Mouse (Mus musculus): ENCODE measurements around the gene Bhlha9. TPM values are rescaled to one million over a fixed set of nuclear protein-coding genes. Genes with fewer than 3 reads are reported as not detected.
"Not testable (repeated sequence)": the region's sequence is repeated elsewhere in the genome, so short reads cannot be mapped to it uniquely, and the experiment has no call there.

Gene Bhlha9
- polyA plus RNA-seq, 1 experiment from 2014 or later = 0.21 TPM

- peak; percentile 54 for DNase-seq (ENCODE audit: low spot score)
- no peaks in the 10 kb centered on the region for H3K36me3 ChIP-seq
- no peaks in the 10 kb centered on the region for H3K9me3 ChIP-seq
- H3K27me3 ChIP-seq (ENCODE audit: insufficient read depth, poor library complexity, severe bottlenecking) = peaks cover 89% of the 10 kb centered on the region
- H3K4me1 ChIP-seq (replicated peaks) = peaks cover 14% of the 10 kb centered on the region
- H3K27ac ChIP-seq = peak overlapping the region; percentile 4; the same call in 1 of the 2 replicates
- WGBS = 2% methylated on average over 64 of the region's 64 CpGs
- peak overlapping the region; percentile 50 for H3K4me3 ChIP-seq
Observed at GRCm38 (mm10) chr11:76672561-76673384, 503 bp downstream of the Bhlha9 start.

GRCm38 (mm10) chr11:76674199-76674598 is 1.9 kb downstream of the Bhlha9 start:
- Histone ChIP-seq H3K9me3 (no peaks in the 10 kb centered on the region), H3K4me3 (no peak overlapping the region), H3K27me3 (ENCODE audit: insufficient read depth, poor library complexity, severe bottlenecking) (peaks cover 87% of the 10 kb centered on the region), H3K36me3 (no peaks in the 10 kb centered on the region), H3K4me1 (replicated peaks) (peaks cover 13% of the 10 kb centered on the region), H3K27ac (no peak overlapping the region)
- no peak for DNase-seq (ENCODE audit: low spot score)
- 62% methylated on average over 8 of the region's 8 CpGs for WGBS

GRCm38 (mm10) chr11:76674704-76675103 is 2.4 kb downstream of the Bhlha9 start:
- peaks cover 85% of the 10 kb centered on the region for H3K27me3 ChIP-seq (ENCODE audit: insufficient read depth, poor library complexity, severe bottlenecking)
- H3K4me1 ChIP-seq (replicated peaks) = peaks cover 18% of the 10 kb centered on the region
- no peaks in the 10 kb centered on the region for H3K9me3 ChIP-seq
- no peak overlapping the region for H3K27ac ChIP-seq
- H3K36me3 ChIP-seq = no peaks in the 10 kb centered on the region
- no peak for DNase-seq (ENCODE audit: low spot score)
- H3K4me3 ChIP-seq = no peak overlapping the region
- 43% methylated on average over 4 of the region's 4 CpGs for WGBS

GRCm38 (mm10) chr11:76679508-76679907 is 7.2 kb downstream of the Bhlha9 start, which contains the start of gene Trarg1:
Trarg1 (plus strand) TSS chr11:76679808.
- H3K36me3 ChIP-seq; H3K4me3 ChIP-seq; H3K9me3 ChIP-seq; DNase-seq (ENCODE audit: low spot score); H3K27ac ChIP-seq; H3K4me1 ChIP-seq (replicated peaks): not testable (repeated sequence)
- WGBS = 47% methylated on average over 8 of the region's 8 CpGs
- H3K27me3 ChIP-seq (ENCODE audit: insufficient read depth, poor library complexity, severe bottlenecking) = peaks cover 47% of the 10 kb centered on the region

GRCm38 (mm10) chr11:76685604-76686003 is 13.3 kb downstream of the Bhlha9 start:
- Histone ChIP-seq H3K4me1 (replicated peaks) (no peaks in the 10 kb centered on the region), H3K27me3 (ENCODE audit: insufficient read depth, poor library complexity, severe bottlenecking) (peaks cover 5% of the 10 kb centered on the region; the same call in 1 of the 2 replicates), H3K4me3 (no peak overlapping the region), H3K9me3 (no peaks in the 10 kb centered on the region), H3K27ac (no peak overlapping the region), H3K36me3 (no peaks in the 10 kb centered on the region)
- WGBS = 80% methylated on average over 2 of the region's 2 CpGs
- DNase-seq (ENCODE audit: low spot score) = no peak

GRCm38 (mm10) chr11:76692096-76692495 is 19.8 kb downstream of the Bhlha9 start:
- Histone ChIP-seq H3K27ac (no peak overlapping the region), H3K27me3 (ENCODE audit: insufficient read depth, poor library complexity, severe bottlenecking) (no peaks in the 10 kb centered on the region), H3K4me3 (no peak overlapping the region), H3K9me3 (no peaks in the 10 kb centered on the region), H3K4me1 (replicated peaks) (no peaks in the 10 kb centered on the region), H3K36me3 (no peaks in the 10 kb centered on the region)
- no peak for DNase-seq (ENCODE audit: low spot score)
- 83% methylated on average over 3 of the region's 3 CpGs for WGBS

- H3K36me3 ChIP-seq = no peaks in the 10 kb centered on the region
- WGBS = 70% methylated on average over 6 of the region's 6 CpGs
- H3K27ac ChIP-seq = no peak overlapping the region
- no peaks in the 10 kb centered on the region for H3K27me3 ChIP-seq (ENCODE audit: insufficient read depth, poor library complexity, severe bottlenecking)
- no peak for DNase-seq (ENCODE audit: low spot score)
- H3K4me1 ChIP-seq (replicated peaks) = 0 out of 2 replicates have a peak, but pooled peaks cover 5% of the 10 kb centered on the region
- no peaks in the 10 kb centered on the region for H3K9me3 ChIP-seq
- no peak overlapping the region for H3K4me3 ChIP-seq
Observed at GRCm38 (mm10) chr11:76695810-76696209, 23.5 kb downstream of the Bhlha9 start.

- H3K36me3 ChIP-seq = no peaks in the 10 kb centered on the region
- H3K4me3 ChIP-seq = no peak overlapping the region
- WGBS = 72% methylated on average over 8 of the region's 9 CpGs
- peaks cover 5% of the 10 kb centered on the region; the same call in 1 of the 2 replicates for H3K4me1 ChIP-seq (replicated peaks)
- no peaks in the 10 kb centered on the region for H3K9me3 ChIP-seq
- no peak overlapping the region for H3K27ac ChIP-seq
- no peak for DNase-seq (ENCODE audit: low spot score)
- H3K27me3 ChIP-seq (ENCODE audit: insufficient read depth, poor library complexity, severe bottlenecking) = no peaks in the 10 kb centered on the region
Observed at GRCm38 (mm10) chr11:76699626-76700025, 27.4 kb downstream of the Bhlha9 start.

GRCm38 (mm10) chr11:76707656-76708055 is 35.4 kb downstream of the Bhlha9 start:
- H3K27ac ChIP-seq = no peak overlapping the region
- H3K36me3 ChIP-seq = no peaks in the 10 kb centered on the region
- H3K4me3 ChIP-seq = no peak overlapping the region
- 92% methylated on average over 3 of the region's 3 CpGs for WGBS
- peaks cover 12% of the 10 kb centered on the region; the same call in 1 of the 2 replicates for H3K9me3 ChIP-seq
- no peak for DNase-seq (ENCODE audit: low spot score)
- H3K4me1 ChIP-seq (replicated peaks) = peaks cover 36% of the 10 kb centered on the region
- H3K27me3 ChIP-seq (ENCODE audit: insufficient read depth, poor library complexity, severe bottlenecking) = no peaks in the 10 kb centered on the region

GRCm38 (mm10) chr11:76708066-76708465 is 35.8 kb downstream of the Bhlha9 start:
- no peaks in the 10 kb centered on the region for H3K36me3 ChIP-seq
- H3K4me3 ChIP-seq = no peak overlapping the region
- DNase-seq (ENCODE audit: low spot score) = no peak
- no peaks in the 10 kb centered on the region for H3K27me3 ChIP-seq (ENCODE audit: insufficient read depth, poor library complexity, severe bottlenecking)
- peaks cover 36% of the 10 kb centered on the region for H3K4me1 ChIP-seq (replicated peaks)
- no peak overlapping the region for H3K27ac ChIP-seq
- H3K9me3 ChIP-seq = peaks cover 12% of the 10 kb centered on the region; the same call in 1 of the 2 replicates
- WGBS = 95% methylated on average over 1 of the region's 1 CpGs

GRCm38 (mm10) chr11:76708881-76709280 is 36.6 kb downstream of the Bhlha9 start:
- 36% methylated on average over 1 of the region's 1 CpGs for WGBS
- H3K27me3 ChIP-seq (ENCODE audit: insufficient read depth, poor library complexity, severe bottlenecking) = no peaks in the 10 kb centered on the region
- DNase-seq (ENCODE audit: low spot score) = peak; percentile 19
- H3K27ac ChIP-seq = peak overlapping the region; percentile 79
- no peaks in the 10 kb centered on the region for H3K36me3 ChIP-seq
- H3K4me1 ChIP-seq (replicated peaks) = peaks cover 36% of the 10 kb centered on the region
- H3K9me3 ChIP-seq = peaks cover 12% of the 10 kb centered on the region; the same call in 1 of the 2 replicates
- H3K4me3 ChIP-seq = no peak overlapping the region

GRCm38 (mm10) chr11:76709625-76710452 is 37.6 kb downstream of the Bhlha9 start:
- Histone ChIP-seq H3K36me3 (no peaks in the 10 kb centered on the region), H3K27me3 (ENCODE audit: insufficient read depth, poor library complexity, severe bottlenecking) (no peaks in the 10 kb centered on the region), H3K4me1 (replicated peaks) (peaks cover 36% of the 10 kb centered on the region), H3K27ac (peak overlapping the region; percentile 79), H3K9me3 (peaks cover 12% of the 10 kb centered on the region; the same call in 1 of the 2 replicates), H3K4me3 (peak overlapping the region; percentile 13; the same call in 1 of the 2 replicates)
- peak; percentile 42 for DNase-seq (ENCODE audit: low spot score)
- WGBS = 20% methylated on average over 15 of the region's 17 CpGs

- H3K27me3 ChIP-seq (ENCODE audit: insufficient read depth, poor library complexity, severe bottlenecking) = no peaks in the 10 kb centered on the region
- H3K4me3 ChIP-seq = no peak overlapping the region
- H3K36me3 ChIP-seq = no peaks in the 10 kb centered on the region
- no peak for DNase-seq (ENCODE audit: low spot score)
- no peaks in the 10 kb centered on the region for H3K4me1 ChIP-seq (replicated peaks)
- H3K27ac ChIP-seq = no peak overlapping the region
- H3K9me3 ChIP-seq = no peaks in the 10 kb centered on the region
- 82% methylated on average over 4 of the region's 4 CpGs for WGBS
Observed at GRCm38 (mm10) chr11:76717000-76717399, 44.7 kb downstream of the Bhlha9 start.
